Mouse (Mus musculus): Measurements from ENCODE around the gene Srp54a. TPM values are rescaled to one million over a fixed set of nuclear protein-coding genes. Genes with fewer than 3 reads are reported as not detected.

Gene Srp54a
- total RNA-seq, 2 experiments from 2014 or later, result 78.8 to 99.0 TPM

Other genes starting within 250 kb of the Srp54a start
- 100 to 1,000 TPM; 102 to 115 TPM for gene Cfl2, start 217.4 kb upstream of the Srp54a start, total RNA-seq (2021)
- gene Gm20403, start 93.7 kb upstream of the Srp54a start, total RNA-seq (2021), result not detected
- 1 to 10 TPM; 5.1 to 7.0 TPM for gene Baz1a, start 65.9 kb upstream of the Srp54a start, total RNA-seq (2021)
- gene 2700097O09Rik, start 152 bp upstream of the Srp54a start, total RNA-seq (2021), result 10 to 100 TPM; 10.2 to 12.5 TPM
- 10 to 100 TPM; 15.8 to 18.9 TPM for gene Fam177a, start 44.2 kb downstream of the Srp54a start, total RNA-seq (2021)
- gene Srp54b, start 74.8 kb downstream of the Srp54a start, total RNA-seq (2021), result 10 to 100 TPM; 49.4 to 60.9 TPM
- gene 1700047I17Rik2, start 119.3 kb downstream of the Srp54a start, total RNA-seq (2021), result not detected
- 10 to 100 TPM; 31.4 to 36.8 TPM for gene Srp54c, start 149.9 kb downstream of the Srp54a start, total RNA-seq (2021)
- 10 to 100 TPM in 1 of 2 experiments, 1 to 10 TPM in 1; 8.4 to 10.3 TPM for gene 1110008L16Rik, start 219.3 kb downstream of the Srp54a start, total RNA-seq (2021)
- gene Ppp2r3c, start 222.7 kb downstream of the Srp54a start, total RNA-seq (2021), result 10 to 100 TPM; 12.9 to 13.0 TPM